Mouse (Mus musculus): ENCODE results near the gene Cyp2d10. TPM values are rescaled to one million over a fixed set of nuclear protein-coding genes. Genes with fewer than 3 reads are reported as not detected.
"Not testable (repeated sequence)": the region's sequence is repeated elsewhere in the genome, so short reads cannot be mapped to it uniquely, and the experiment has no call there.

Cyp2d10 gene
- polyA plus RNA-seq, 1 experiment from 2014 or later: not detected

GRCm38 (mm10) chr15:82363801-82364200, 43.2 kb downstream of the Cyp2d10 start:
- H3K36me3 ChIP-seq (ENCODE audit: control insufficient read depth, insufficient read depth, low read length); ATAC-seq (ENCODE audit: insufficient number of reproducible peaks, insufficient read depth, low FRiP score, low read depth); H3K4me3 ChIP-seq (ENCODE audit: low read depth, low read length); H3K9ac ChIP-seq (replicated peaks; ENCODE audit: low read depth, low read length); H3K4me2 ChIP-seq (replicated peaks; ENCODE audit: low read depth, low read length); H3K27me3 ChIP-seq (ENCODE audit: control insufficient read depth, insufficient read depth, low read length); H3K9me3 ChIP-seq (ENCODE audit: control insufficient read depth, low read depth, low read length); H3K27ac ChIP-seq (ENCODE audit: low read length); H3K4me1 ChIP-seq (ENCODE audit: control insufficient read depth, insufficient read depth, low read length): not testable (repeated sequence)
- WGBS: 79% methylated on average over 7 of the region's 12 CpGs

GRCm38 (mm10) chr15:82362234-82362633, 44.8 kb downstream of the Cyp2d10 start:
- no peaks in the 10 kb centered on the region for H3K36me3 ChIP-seq (ENCODE audit: control insufficient read depth, insufficient read depth, low read length)
- no peak overlapping the region for H3K4me3 ChIP-seq (ENCODE audit: low read depth, low read length)
- H3K4me2 ChIP-seq (replicated peaks; ENCODE audit: low read depth, low read length): no peak overlapping the region
- H3K27me3 ChIP-seq (ENCODE audit: control insufficient read depth, insufficient read depth, low read length): no peaks in the 10 kb centered on the region
- no peak for ATAC-seq (ENCODE audit: insufficient number of reproducible peaks, insufficient read depth, low FRiP score, low read depth)
- no peaks in the 10 kb centered on the region for H3K9me3 ChIP-seq (ENCODE audit: control insufficient read depth, low read depth, low read length)
- peaks cover 5% of the 10 kb centered on the region; the same call in 1 of the 2 replicates for H3K4me1 ChIP-seq (ENCODE audit: control insufficient read depth, insufficient read depth, low read length)
- 81% methylated on average over 4 of the region's 4 CpGs for WGBS
- no peak overlapping the region for H3K27ac ChIP-seq (ENCODE audit: low read length)
- no peak overlapping the region for H3K9ac ChIP-seq (replicated peaks; ENCODE audit: low read depth, low read length)

GRCm38 (mm10) chr15:82361459-82362018, 45.5 kb downstream of the Cyp2d10 start:
- Histone ChIP-seq H3K27ac (ENCODE audit: low read length) (no peak overlapping the region), H3K36me3 (ENCODE audit: control insufficient read depth, insufficient read depth, low read length) (no peaks in the 10 kb centered on the region), H3K9me3 (ENCODE audit: control insufficient read depth, low read depth, low read length) (no peaks in the 10 kb centered on the region), H3K4me3 (ENCODE audit: low read depth, low read length) (no peak overlapping the region), H3K4me2 (replicated peaks; ENCODE audit: low read depth, low read length) (no peak overlapping the region), H3K4me1 (ENCODE audit: control insufficient read depth, insufficient read depth, low read length) (peaks cover 5% of the 10 kb centered on the region; the same call in 1 of the 2 replicates), H3K9ac (replicated peaks; ENCODE audit: low read depth, low read length) (no peak overlapping the region), H3K27me3 (ENCODE audit: control insufficient read depth, insufficient read depth, low read length) (no peaks in the 10 kb centered on the region)
- 70% methylated on average over 11 of the region's 11 CpGs for WGBS
- ATAC-seq (ENCODE audit: insufficient number of reproducible peaks, insufficient read depth, low FRiP score, low read depth): 0 out of 2 replicates have a peak, but pooled peaks have one; percentile 37

- Histone ChIP-seq H3K9ac (replicated peaks; ENCODE audit: low read depth, low read length) (0 out of 2 replicates have a peak overlapping the region, but pooled peaks have one; percentile 18), H3K9me3 (ENCODE audit: control insufficient read depth, low read depth, low read length) (no peaks in the 10 kb centered on the region), H3K4me1 (ENCODE audit: control insufficient read depth, insufficient read depth, low read length) (peaks cover 8% of the 10 kb centered on the region; the same call in 1 of the 2 replicates), H3K4me2 (replicated peaks; ENCODE audit: low read depth, low read length) (no peak overlapping the region), H3K36me3 (ENCODE audit: control insufficient read depth, insufficient read depth, low read length) (no peaks in the 10 kb centered on the region), H3K27ac (ENCODE audit: low read length) (peak overlapping the region; percentile 39; the same call in 1 of the 2 replicates), H3K4me3 (ENCODE audit: low read depth, low read length) (no peak overlapping the region), H3K27me3 (ENCODE audit: control insufficient read depth, insufficient read depth, low read length) (no peaks in the 10 kb centered on the region)
- WGBS: 58% methylated on average over 22 of the region's 22 CpGs
- no peak for ATAC-seq (ENCODE audit: insufficient number of reproducible peaks, insufficient read depth, low FRiP score, low read depth)
Observed at GRCm38 (mm10) chr15:82358431-82359260, 48.3 kb downstream of the Cyp2d10 start.

- Histone ChIP-seq H3K4me2 (replicated peaks; ENCODE audit: low read depth, low read length) (peak within 1 kb of the TSS; percentile 68), H3K4me1 (ENCODE audit: control insufficient read depth, insufficient read depth, low read length) (peaks cover 15% of the 10 kb centered on the region; the same call in 1 of the 2 replicates), H3K36me3 (ENCODE audit: control insufficient read depth, insufficient read depth, low read length) (peaks cover 14% of the 10 kb centered on the region), H3K9me3 (ENCODE audit: control insufficient read depth, low read depth, low read length) (no peaks in the 10 kb centered on the region), H3K4me3 (ENCODE audit: low read depth, low read length) (peak within 1 kb of the TSS; percentile 58), H3K9ac (replicated peaks; ENCODE audit: low read depth, low read length) (peak within 1 kb of the TSS; percentile 57), H3K27ac (ENCODE audit: low read length) (peak within 1 kb of the TSS; percentile 73), H3K27me3 (ENCODE audit: control insufficient read depth, insufficient read depth, low read length) (no peaks in the 10 kb centered on the region)
- peak; percentile 99 for ATAC-seq (ENCODE audit: insufficient number of reproducible peaks, insufficient read depth, low FRiP score, low read depth)
- WGBS: 1% methylated on average over 57 of the region's 57 CpGs
Observed at GRCm38 (mm10) chr15:82354126-82354945, 52.7 kb downstream of the Cyp2d10 start, which contains the start of gene Ndufa6. TSS of gene Ndufa6 (minus strand) at chr15:82354322.

GRCm38 (mm10) chr15:82353745-82354113, 53.3 kb downstream of the Cyp2d10 start:
- peaks cover 12% of the 10 kb centered on the region; the same call in 1 of the 2 replicates for H3K4me1 ChIP-seq (ENCODE audit: control insufficient read depth, insufficient read depth, low read length)
- peaks cover 20% of the 10 kb centered on the region for H3K36me3 ChIP-seq (ENCODE audit: control insufficient read depth, insufficient read depth, low read length)
- peak overlapping the region; percentile 58 for H3K4me3 ChIP-seq (ENCODE audit: low read depth, low read length)
- peak overlapping the region; percentile 57 for H3K9ac ChIP-seq (replicated peaks; ENCODE audit: low read depth, low read length)
- under 1% methylated on average over 23 of the region's 23 CpGs for WGBS
- no peaks in the 10 kb centered on the region for H3K27me3 ChIP-seq (ENCODE audit: control insufficient read depth, insufficient read depth, low read length)
- H3K9me3 ChIP-seq (ENCODE audit: control insufficient read depth, low read depth, low read length): no peaks in the 10 kb centered on the region
- H3K4me2 ChIP-seq (replicated peaks; ENCODE audit: low read depth, low read length): peak overlapping the region; percentile 68
- H3K27ac ChIP-seq (ENCODE audit: low read length): peak overlapping the region; percentile 46; the same call in 1 of the 2 replicates
- peak; percentile 16; the same call in 1 of the 2 replicates for ATAC-seq (ENCODE audit: insufficient number of reproducible peaks, insufficient read depth, low FRiP score, low read depth)

- Histone ChIP-seq H3K4me1 (ENCODE audit: control insufficient read depth, insufficient read depth, low read length) (peaks cover 10% of the 10 kb centered on the region; the same call in 1 of the 2 replicates), H3K27ac (ENCODE audit: low read length) (no peak overlapping the region), H3K9ac (replicated peaks; ENCODE audit: low read depth, low read length) (peak overlapping the region; percentile 57), H3K36me3 (ENCODE audit: control insufficient read depth, insufficient read depth, low read length) (peaks cover 25% of the 10 kb centered on the region), H3K27me3 (ENCODE audit: control insufficient read depth, insufficient read depth, low read length) (no peaks in the 10 kb centered on the region), H3K4me2 (replicated peaks; ENCODE audit: low read depth, low read length) (peak overlapping the region; percentile 68), H3K4me3 (ENCODE audit: low read depth, low read length) (peak overlapping the region; percentile 58), H3K9me3 (ENCODE audit: control insufficient read depth, low read depth, low read length) (no peaks in the 10 kb centered on the region)
- WGBS: 26% methylated on average over 14 of the region's 14 CpGs
- no peak for ATAC-seq (ENCODE audit: insufficient number of reproducible peaks, insufficient read depth, low FRiP score, low read depth)
Observed at GRCm38 (mm10) chr15:82353078-82353744, 53.8 kb downstream of the Cyp2d10 start.
